Mouse (Mus musculus): ENCODE data around the gene Ube2e2. TPM values are rescaled to one million over a fixed set of nuclear protein-coding genes. Genes with fewer than 3 reads are reported as not detected.

Ube2e2 gene
- total and polyA plus RNA-seq, 3 experiments, result not detected

DNA sequence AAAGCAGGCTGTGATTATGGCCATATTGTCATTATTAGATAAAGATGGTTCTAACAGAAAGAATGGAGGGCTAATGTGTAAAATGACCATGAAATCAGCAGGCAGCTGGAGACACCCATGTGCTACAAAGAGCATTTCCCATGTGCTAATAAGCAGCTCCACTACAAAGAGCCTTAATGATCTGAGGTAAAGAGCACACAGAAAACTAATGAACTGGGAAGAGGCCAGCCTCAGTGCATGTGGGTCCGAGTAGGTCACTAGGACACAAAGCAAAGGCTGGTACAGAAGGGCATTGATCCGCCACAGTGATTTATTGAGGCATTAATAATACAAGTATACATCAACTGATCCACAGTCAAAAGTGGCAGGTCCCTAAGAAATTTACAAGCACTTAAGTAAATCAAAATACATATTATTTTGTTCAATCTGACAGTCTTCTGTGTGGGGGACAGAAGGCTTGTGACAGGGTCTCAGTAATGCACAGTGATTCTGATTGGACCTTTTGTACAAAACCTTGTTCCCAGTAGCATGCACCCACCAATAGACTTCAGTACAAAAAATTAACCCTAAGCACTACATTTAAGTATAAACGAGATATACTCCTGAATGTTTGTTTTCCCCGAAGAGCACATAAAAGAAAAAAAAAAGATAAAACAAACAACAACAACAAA is 320.6 kb downstream of the Ube2e2 start:
- in situ Hi-C loops (cut with MboI; ENCODE audit: low pct_ligation_motif_present, low pct_unique_long_range_greater_than_20kb, low sequenced_read_pairs), result no loop called here
- Histone ChIP-seq H3K9me3 (replicated peaks; ENCODE audit: low read length) (no peaks in the 10 kb centered on the region), H3K4me3 (replicated peaks in 1 of 3; ENCODE audit: low read depth in 2 of 3, low read length in 2 of 3, poor library complexity in 1 of 3) (no peak overlapping the region), H3K27ac (ENCODE audit: insufficient read depth, low read depth) (no peak overlapping the region), H3K4me2 (ENCODE audit: insufficient read depth, low read depth, poor library complexity, severe bottlenecking) (no peak overlapping the region), H3K27me3 (replicated peaks) (no peaks in the 10 kb centered on the region), H3K4me1 (ENCODE audit: control insufficient read depth in 1 of 2, insufficient read depth in 2 of 2) (no peaks in the 10 kb centered on the region; a peak in 1 of 4 replicates), H3K9ac (ENCODE audit: insufficient read depth, low read depth) (no peak overlapping the region), H3K79me2 (replicated peaks; ENCODE audit: control insufficient read depth, extremely low read depth, insufficient read depth, poor library complexity, severe bottlenecking) (no peaks in the 10 kb centered on the region), H3K36me3 (replicated peaks in 1 of 2; ENCODE audit: control insufficient read depth in 1 of 2, insufficient read depth in 1 of 2, low read length in 1 of 2) (no peaks in the 10 kb centered on the region)
- DNase-seq (ENCODE audit: extremely low read depth), result no peak
- TF ChIP-seq SMC3 (IDR thresholded peaks at IDR 0.05; ENCODE audit: low read depth, low read length), result no peak
- dilution Hi-C loops (cut with MboI; ENCODE audit: extremely low pct_ligation_motif_present, extremely low pct_unique_long_range_greater_than_20kb, low sequenced_read_pairs), result no loop called here

DNA sequence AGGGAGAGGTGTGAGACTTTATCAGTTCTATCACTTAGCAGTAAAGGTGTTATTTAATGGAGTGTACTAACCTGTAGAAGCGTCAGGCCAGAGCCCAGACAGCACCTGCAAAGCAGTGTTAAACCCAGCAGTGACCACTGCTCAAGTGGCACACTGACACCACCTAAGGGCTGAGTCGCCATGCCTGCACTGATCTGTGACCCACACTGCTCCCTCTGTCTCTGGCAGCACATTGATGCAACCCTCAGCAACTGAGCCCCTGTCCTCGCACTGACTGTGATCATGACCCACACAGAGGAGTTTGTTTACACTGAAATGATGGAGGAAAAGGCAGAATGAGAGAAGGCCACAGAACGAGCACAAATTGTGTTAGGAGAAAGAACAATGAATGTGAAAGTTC is 321.2 kb downstream of the Ube2e2 start:
- Histone ChIP-seq H3K27ac (ENCODE audit: insufficient read depth, low read depth) (no peak overlapping the region), H3K27me3 (replicated peaks) (no peaks in the 10 kb centered on the region), H3K9me3 (replicated peaks; ENCODE audit: low read length) (no peaks in the 10 kb centered on the region), H3K79me2 (replicated peaks; ENCODE audit: control insufficient read depth, extremely low read depth, insufficient read depth, poor library complexity, severe bottlenecking) (no peaks in the 10 kb centered on the region), H3K4me2 (ENCODE audit: insufficient read depth, low read depth, poor library complexity, severe bottlenecking) (no peak overlapping the region), H3K4me3 (replicated peaks in 1 of 3; ENCODE audit: low read depth in 2 of 3, low read length in 2 of 3, poor library complexity in 1 of 3) (no peak overlapping the region), H3K9ac (ENCODE audit: insufficient read depth, low read depth) (no peak overlapping the region), H3K4me1 (ENCODE audit: control insufficient read depth in 1 of 2, insufficient read depth in 2 of 2) (no peaks in the 10 kb centered on the region; a peak in 1 of 4 replicates), H3K36me3 (replicated peaks in 1 of 2; ENCODE audit: control insufficient read depth in 1 of 2, insufficient read depth in 1 of 2, low read length in 1 of 2) (no peaks in the 10 kb centered on the region)
- in situ Hi-C loops (cut with MboI; ENCODE audit: low pct_ligation_motif_present, low pct_unique_long_range_greater_than_20kb, low sequenced_read_pairs) (no loop called here), dilution Hi-C loops (cut with MboI; ENCODE audit: extremely low pct_ligation_motif_present, extremely low pct_unique_long_range_greater_than_20kb, low sequenced_read_pairs) (no loop called here)
- TF ChIP-seq TCF12 (IDR thresholded peaks at IDR 0.05; ENCODE audit: low read depth, low read length), result no peak
- TF ChIP-seq ZC3H11A (IDR thresholded peaks at IDR 0.05; ENCODE audit: low read depth, low read length), result no peak
- TF ChIP-seq MAFK (IDR thresholded peaks at IDR 0.05; ENCODE audit: insufficient replicate concordance, low read length), result no peak
- no peak for TF ChIP-seq E2F4 (IDR thresholded peaks at IDR 0.05; ENCODE audit: insufficient replicate concordance, low read depth, low read length)
- TF ChIP-seq BHLHE40 (IDR thresholded peaks at IDR 0.05; ENCODE audit: low read depth, low read length), result no peak
- no peak for TF ChIP-seq EP300 (IDR thresholded peaks at IDR 0.05; ENCODE audit: low read length)
- TF ChIP-seq MYC (IDR thresholded peaks at IDR 0.05; ENCODE audit: low read depth, low read length), result no peak
- no peak for TF ChIP-seq USF1 (IDR thresholded peaks at IDR 0.05; ENCODE audit: low read depth, low read length)
- no peak for TF ChIP-seq JUND (conservative IDR thresholded peaks at IDR 0.05; ENCODE audit: low read depth, low read length)
- TF ChIP-seq POLR2AphosphoS2 (IDR thresholded peaks at IDR 0.05; ENCODE audit: low read depth, low read length), result no peak
- no peak for TF ChIP-seq NRF1 (IDR thresholded peaks at IDR 0.05; ENCODE audit: low read depth, low read length)
- TF ChIP-seq ELF1 (IDR thresholded peaks at IDR 0.05; ENCODE audit: low read depth, low read length), result no peak
- no peak for TF ChIP-seq SMC3 (IDR thresholded peaks at IDR 0.05; ENCODE audit: low read depth, low read length)
- TF ChIP-seq ZKSCAN1 (IDR thresholded peaks at IDR 0.05; ENCODE audit: borderline replicate concordance, low read depth, low read length), result no peak
- TF ChIP-seq USF2 (conservative IDR thresholded peaks at IDR 0.05; ENCODE audit: low read depth, low read length), result no peak
- TF ChIP-seq KAT2A (IDR thresholded peaks at IDR 0.05; ENCODE audit: insufficient replicate concordance, low read length), result no peak
- TF ChIP-seq IRF4 (IDR thresholded peaks at IDR 0.05; ENCODE audit: low read depth, low read length), result no peak
- no peak for TF ChIP-seq PAX5 (IDR thresholded peaks at IDR 0.05; ENCODE audit: low read length)
- no peak for TF ChIP-seq UBTF (IDR thresholded peaks at IDR 0.05; ENCODE audit: low read depth, low read length)
- no peak; the same call in 1 of the 2 replicates for TF ChIP-seq RAD21 (IDR thresholded peaks at IDR 0.05; ENCODE audit: low read depth, low read length)
- no peak for DNase-seq (ENCODE audit: extremely low read depth)

Measured in CH12.LX (cell line).